Mouse (Mus musculus) limb, embryonic 12.5 days (tissue): Measurements from ENCODE around the gene Tada2a. TPM values are rescaled to one million over a fixed set of nuclear protein-coding genes. Genes with fewer than 3 reads are reported as not detected.

Source experiments
- ATAC-seq: fragments of 200-750 bp; cut with Nextera tagmentation; 2 replicates; pipeline ENCODE4 v1.8.0; 2017; ENCODE audit warnings: low read depth, moderate TSS enrichment; ENCODE audit not compliant: insufficient number of reproducible peaks, insufficient read depth, low FRiP score, low TSS enrichment
- H3K27ac ChIP-seq: fragments of 300-500 bp; sonication (generic); 2 replicates; pipeline ENCODE4 v1.5.1; 2016; ENCODE audit warnings: mild to moderate bottlenecking, moderate library complexity
- H3K27me3 ChIP-seq: fragments of 300-500 bp; sonication (generic); 2 replicates; pipeline ENCODE4 v1.6.1; 2016; ENCODE audit warnings: mild to moderate bottlenecking, moderate library complexity
- H3K36me3 ChIP-seq: fragments of 300-500 bp; sonication (generic); 2 replicates; pipeline ENCODE4 v1.6.1; 2016; ENCODE audit warnings: mild to moderate bottlenecking, moderate library complexity
- H3K4me1 ChIP-seq: fragments of 300-500 bp; sonication (generic); replicated peaks from 2 replicates; pipeline ENCODE4 v1.6.1; 2016
- H3K4me2 ChIP-seq: fragments of 300-500 bp; sonication (generic); 2 replicates; pipeline ENCODE4 v1.6.1; 2016; ENCODE audit warnings: mild to moderate bottlenecking, moderate library complexity
- H3K4me3 ChIP-seq: fragments of 300-500 bp; sonication (generic); replicated peaks from 2 replicates; pipeline ENCODE4 v1.5.1; 2016; ENCODE audit warnings: mild to moderate bottlenecking
- H3K9ac ChIP-seq: fragments of 300-500 bp; sonication (generic); replicated peaks from 2 replicates; pipeline ENCODE4 v1.6.1; 2016; ENCODE audit warnings: mild to moderate bottlenecking, moderate library complexity
- H3K9me3 ChIP-seq: fragments of 300-500 bp; sonication (generic); 2 replicates; pipeline ENCODE4 v1.6.1; 2016; ENCODE audit warnings: mild to moderate bottlenecking, moderate library complexity
- WGBS: fragments of 180-500 bp; shearing (Covaris S2); methylation state at CpG from one replicate; pipeline ENCODE4 v1.1.7; 2016; 5-methylcytosine and 5-hydroxymethylcytosine counted together
- polyA plus RNA-seq: library from polyadenylated mRNA; unstranded; fragments of >200 nt; fragmentation: Nextera tagmentation; extraction: Ambion mirVana; gene quantifications from 2 replicates; pipeline ENCODE4 v1.2.1, GENCODE M21; 2016

The Tada2a gene
- 41.2 and 41.3 TPM in 2 replicates for polyA plus RNA-seq

DNA sequence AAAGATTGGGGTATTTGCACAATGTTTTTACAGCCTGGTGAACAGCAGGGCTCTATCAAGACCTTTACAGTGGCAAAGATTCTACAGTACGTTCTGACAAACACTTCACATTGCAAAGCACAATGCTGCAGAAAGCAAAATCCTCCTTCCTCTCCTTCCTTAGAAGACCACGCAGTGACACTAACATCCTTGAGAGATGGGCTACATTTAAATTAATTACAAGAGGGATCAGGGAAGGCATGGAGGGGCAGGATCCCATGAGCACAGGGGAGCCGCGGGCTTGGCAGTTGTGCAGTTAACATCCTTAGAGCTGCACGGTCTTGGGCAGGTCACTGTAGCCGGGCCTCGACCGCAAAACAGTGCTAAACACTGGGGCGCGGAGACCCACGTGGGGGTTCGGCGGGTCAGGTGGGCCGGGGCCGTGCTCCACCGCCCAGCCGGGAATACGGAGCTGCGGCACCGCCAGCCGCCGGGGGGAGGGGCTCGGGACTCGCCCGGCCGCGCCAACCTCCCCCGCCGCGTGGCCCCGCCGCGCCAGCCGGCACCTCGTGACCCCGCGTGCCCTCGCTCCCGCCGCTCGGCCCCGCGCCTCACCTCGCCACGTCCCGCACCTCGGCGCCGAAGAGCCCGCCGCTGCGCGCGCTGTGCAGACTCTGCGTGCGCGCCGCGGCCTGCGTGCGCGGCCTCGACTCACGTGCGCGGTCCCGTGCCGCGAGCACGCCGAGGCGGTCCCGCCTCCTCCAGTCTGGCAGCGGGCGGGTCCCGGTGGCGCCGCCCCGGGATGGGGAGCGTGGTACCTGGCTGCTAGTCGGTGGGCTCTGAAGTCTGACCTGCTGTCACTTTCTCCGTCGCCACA, at the start of gene Tada2a, which contains the start of gene Acaca:
Gene Tada2a, minus strand, starts transcription at position 658 of the 856 bp plus-strand sequence.
Gene Acaca, plus strand, starts transcription at position 730 of the 856 bp plus-strand sequence.
- H3K27me3 ChIP-seq: no peaks in the 10 kb centered on the region
- no peaks in the 10 kb centered on the region for H3K9me3 ChIP-seq
- H3K4me1 ChIP-seq: 0 out of 2 replicates have a peak, but pooled peaks cover 6% of the 10 kb centered on the region
- H3K9ac ChIP-seq: peak within 1 kb of the TSS; percentile 84
- peak; percentile 83 for ATAC-seq
- H3K4me3 ChIP-seq: peak within 1 kb of the TSS; percentile 83
- WGBS: under 1% methylated on average over 80 of the region's 83 CpGs
- peak within 1 kb of the TSS; percentile 76; the same call in 1 of the 2 replicates for H3K27ac ChIP-seq
- H3K4me2 ChIP-seq: peak within 1 kb of the TSS; percentile 78
- H3K36me3 ChIP-seq: peaks cover 29% of the 10 kb centered on the region

DNA sequence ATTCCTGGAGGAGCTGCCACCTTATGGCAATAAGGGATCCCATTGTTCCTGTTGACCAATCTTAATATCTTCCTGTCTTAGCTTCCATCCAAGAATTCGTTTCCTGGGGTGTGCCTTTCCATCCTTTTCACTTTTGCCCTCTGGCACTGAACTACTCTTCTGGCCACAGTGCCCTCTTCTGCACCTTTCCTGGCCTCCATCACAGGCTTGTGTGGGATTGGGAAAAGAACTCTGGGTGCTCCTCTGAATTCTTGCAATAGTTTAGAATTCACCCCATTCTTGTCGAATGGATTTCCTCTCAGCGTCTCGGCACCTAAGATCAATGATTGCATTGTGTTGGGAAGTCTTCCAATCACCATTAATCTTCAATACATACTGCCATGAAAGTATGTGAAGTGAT, 49.2 kb upstream of the Tada2a start:
- Histone ChIP-seq H3K9ac (no peak overlapping the region), H3K4me1 (peaks cover 18% of the 10 kb centered on the region), H3K36me3 (no peaks in the 10 kb centered on the region), H3K4me2 (peak overlapping the region; percentile 70), H3K4me3 (peak overlapping the region; percentile 72), H3K27ac (no peak overlapping the region), H3K27me3 (no peaks in the 10 kb centered on the region), H3K9me3 (no peaks in the 10 kb centered on the region)
- 47% methylated on average over 4 of the region's 4 CpGs for WGBS
- no peak for ATAC-seq

DNA sequence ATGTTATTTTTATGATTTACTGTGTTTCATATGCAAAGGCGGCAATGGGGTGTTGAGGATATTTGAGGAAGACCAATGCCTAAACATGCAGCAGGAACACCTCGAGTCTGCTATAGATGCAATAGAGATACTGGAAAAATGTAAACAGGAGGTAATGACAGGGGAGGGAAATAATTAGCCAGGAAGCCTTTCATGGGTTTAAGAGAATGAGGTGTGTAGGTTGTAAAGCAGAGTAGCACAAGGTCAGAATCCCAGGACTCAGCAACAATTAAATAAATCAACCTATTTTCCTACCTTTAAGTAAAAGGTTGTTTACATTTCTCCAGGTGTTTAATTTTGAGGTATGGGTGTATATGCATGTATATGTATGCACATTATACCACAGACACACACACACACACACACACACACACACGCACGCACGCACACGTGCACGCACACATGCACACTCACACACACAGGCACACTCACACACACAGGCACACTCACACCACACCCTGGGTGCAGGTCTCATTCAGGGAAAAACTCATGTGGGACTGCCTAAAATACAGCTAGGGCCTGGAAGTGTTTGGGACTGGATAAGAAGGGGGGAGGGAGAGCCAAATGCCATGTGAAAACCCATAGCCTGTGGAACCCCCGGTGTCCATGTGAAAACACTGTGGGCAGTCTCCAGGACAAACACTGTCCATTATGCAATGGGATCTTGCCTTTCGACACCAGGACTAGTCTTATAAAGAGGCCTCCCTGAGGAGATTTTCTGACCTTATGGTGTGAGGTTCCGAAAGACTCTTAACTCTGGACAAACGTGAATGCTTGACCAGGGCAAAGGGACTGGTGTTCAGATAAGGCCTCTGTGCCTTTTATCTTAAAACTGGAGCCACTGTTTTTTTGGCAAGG, 43.4 kb upstream of the Tada2a start:
- no peak for ATAC-seq
- Histone ChIP-seq H3K4me3 (no peak overlapping the region), H3K4me1 (no peaks in the 10 kb centered on the region), H3K36me3 (no peaks in the 10 kb centered on the region), H3K4me2 (no peak overlapping the region), H3K27ac (no peak overlapping the region), H3K9ac (no peak overlapping the region), H3K9me3 (no peaks in the 10 kb centered on the region), H3K27me3 (no peaks in the 10 kb centered on the region)
- WGBS: 74% methylated on average over 11 of the region's 11 CpGs

DNA sequence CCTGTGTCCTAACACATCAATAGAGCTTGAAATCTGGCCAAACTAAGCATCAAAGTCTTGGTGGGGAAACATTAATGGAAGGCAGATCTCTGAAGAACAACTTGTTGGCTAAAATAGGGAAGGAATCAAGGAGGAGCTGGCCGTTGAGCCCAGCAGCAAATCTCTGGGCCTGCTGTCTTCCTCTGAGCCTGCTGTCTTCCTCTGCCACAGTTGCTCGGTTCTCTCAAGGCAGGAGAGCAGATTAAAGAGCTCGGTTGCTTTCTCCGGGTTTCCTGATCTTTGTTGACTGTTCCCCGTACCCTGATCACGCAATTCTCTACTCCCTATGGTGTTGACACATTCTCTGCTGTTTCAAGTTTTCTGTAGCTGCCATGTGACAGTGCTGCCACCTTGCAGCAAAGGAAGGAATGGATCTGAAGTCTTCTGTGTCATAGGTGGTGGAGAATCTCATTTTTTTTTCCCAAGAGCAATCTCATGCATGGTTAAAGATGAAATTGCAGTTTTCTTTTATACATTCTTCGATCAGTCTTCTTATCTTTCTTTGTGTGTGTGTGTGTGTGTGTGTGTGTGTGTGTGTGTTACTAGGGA, 39.4 kb upstream of the Tada2a start:
- H3K4me2 ChIP-seq: no peak overlapping the region
- H3K36me3 ChIP-seq: no peaks in the 10 kb centered on the region
- WGBS: 32% methylated on average over 7 of the region's 7 CpGs
- H3K27me3 ChIP-seq: no peaks in the 10 kb centered on the region
- no peak overlapping the region for H3K9ac ChIP-seq
- no peaks in the 10 kb centered on the region for H3K4me1 ChIP-seq
- H3K4me3 ChIP-seq: no peak overlapping the region
- no peak overlapping the region for H3K27ac ChIP-seq
- ATAC-seq: no peak
- no peaks in the 10 kb centered on the region for H3K9me3 ChIP-seq

DNA sequence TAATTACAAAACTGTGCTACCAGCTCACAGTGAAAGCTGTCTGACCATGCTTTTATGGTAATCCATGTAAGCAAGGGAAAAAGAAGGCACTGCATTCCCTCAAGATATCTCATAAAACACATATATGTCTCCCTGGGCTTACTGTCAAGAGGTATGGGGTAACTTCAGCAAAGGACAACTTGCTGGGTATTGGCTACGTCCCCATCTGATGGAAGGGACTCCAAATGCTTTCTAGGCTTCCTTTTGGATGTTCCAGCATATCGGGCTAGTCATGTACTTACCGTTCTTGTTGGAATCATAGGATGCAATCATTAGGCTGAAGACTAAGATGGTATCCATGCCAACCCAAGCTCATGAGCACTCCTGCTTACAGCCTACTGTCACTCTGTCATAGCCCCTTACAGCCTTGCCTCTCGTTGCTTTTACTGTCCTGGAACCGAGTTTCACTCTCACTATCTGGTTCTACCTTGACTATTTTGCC, 37.7 kb upstream of the Tada2a start, which contains the start of gene Gm11437:
Gene Gm11437, minus strand, starts transcription at position 431 of the 481 bp plus-strand sequence.
- H3K27me3 ChIP-seq: no peaks in the 10 kb centered on the region
- H3K9me3 ChIP-seq: no peaks in the 10 kb centered on the region
- no peak within 1 kb of the TSS for H3K27ac ChIP-seq
- H3K4me3 ChIP-seq: no peak within 1 kb of the TSS
- 81% methylated on average over 5 of the region's 5 CpGs for WGBS
- no peak within 1 kb of the TSS for H3K4me2 ChIP-seq
- no peaks in the 10 kb centered on the region for H3K4me1 ChIP-seq
- H3K9ac ChIP-seq: no peak within 1 kb of the TSS
- H3K36me3 ChIP-seq: no peaks in the 10 kb centered on the region
- no peak for ATAC-seq

DNA sequence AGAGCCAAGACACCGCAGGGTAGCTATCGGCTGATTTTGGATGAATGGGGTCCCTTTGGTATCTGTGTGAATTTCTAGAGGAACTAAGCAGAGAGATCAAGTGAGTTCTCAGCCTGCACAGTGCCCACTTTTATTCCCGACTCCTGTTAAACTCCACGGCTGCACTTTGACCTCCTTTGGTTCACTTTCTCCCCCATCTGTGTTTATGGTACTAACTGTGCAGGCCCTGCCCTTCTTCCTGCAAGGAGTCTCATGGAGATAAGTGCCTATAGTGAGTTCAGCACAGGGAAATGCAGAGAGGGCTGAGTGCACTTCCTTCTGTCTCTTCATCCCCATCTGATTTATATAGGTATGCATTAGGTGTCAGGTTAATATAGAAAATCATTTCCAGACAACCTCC, 35.2 kb upstream of the Tada2a start:
- ATAC-seq: no peak
- H3K9ac ChIP-seq: no peak overlapping the region
- H3K4me3 ChIP-seq: no peak overlapping the region
- H3K27me3 ChIP-seq: no peaks in the 10 kb centered on the region
- WGBS: 59% methylated on average over 4 of the region's 4 CpGs
- H3K4me2 ChIP-seq: no peak overlapping the region
- no peak overlapping the region for H3K27ac ChIP-seq
- no peaks in the 10 kb centered on the region for H3K9me3 ChIP-seq
- no peaks in the 10 kb centered on the region for H3K36me3 ChIP-seq
- no peaks in the 10 kb centered on the region for H3K4me1 ChIP-seq

DNA sequence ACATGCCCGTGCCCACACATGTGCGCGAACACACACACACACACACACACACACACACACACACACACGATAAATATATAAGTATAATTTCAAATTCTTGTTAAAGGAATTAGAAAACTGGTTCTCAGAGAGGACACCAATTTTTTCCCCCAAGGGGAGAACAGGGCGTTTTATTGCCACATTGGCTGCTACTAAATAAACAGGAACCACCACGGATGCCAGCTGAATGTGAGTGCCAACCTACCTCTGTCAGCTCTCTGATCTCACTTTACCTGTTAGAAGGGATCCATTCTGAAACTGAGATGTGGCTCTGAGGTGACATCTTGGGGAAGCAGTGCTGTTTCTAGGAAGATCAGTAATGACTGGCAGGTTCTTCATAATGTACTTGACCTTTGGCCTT, 34.7 kb upstream of the Tada2a start:
- Histone ChIP-seq H3K4me1 (no peaks in the 10 kb centered on the region), H3K9ac (no peak overlapping the region), H3K4me3 (no peak overlapping the region), H3K27me3 (no peaks in the 10 kb centered on the region), H3K27ac (no peak overlapping the region), H3K4me2 (no peak overlapping the region), H3K9me3 (no peaks in the 10 kb centered on the region), H3K36me3 (no peaks in the 10 kb centered on the region)
- no peak for ATAC-seq
- 85% methylated on average over 6 of the region's 6 CpGs for WGBS

DNA sequence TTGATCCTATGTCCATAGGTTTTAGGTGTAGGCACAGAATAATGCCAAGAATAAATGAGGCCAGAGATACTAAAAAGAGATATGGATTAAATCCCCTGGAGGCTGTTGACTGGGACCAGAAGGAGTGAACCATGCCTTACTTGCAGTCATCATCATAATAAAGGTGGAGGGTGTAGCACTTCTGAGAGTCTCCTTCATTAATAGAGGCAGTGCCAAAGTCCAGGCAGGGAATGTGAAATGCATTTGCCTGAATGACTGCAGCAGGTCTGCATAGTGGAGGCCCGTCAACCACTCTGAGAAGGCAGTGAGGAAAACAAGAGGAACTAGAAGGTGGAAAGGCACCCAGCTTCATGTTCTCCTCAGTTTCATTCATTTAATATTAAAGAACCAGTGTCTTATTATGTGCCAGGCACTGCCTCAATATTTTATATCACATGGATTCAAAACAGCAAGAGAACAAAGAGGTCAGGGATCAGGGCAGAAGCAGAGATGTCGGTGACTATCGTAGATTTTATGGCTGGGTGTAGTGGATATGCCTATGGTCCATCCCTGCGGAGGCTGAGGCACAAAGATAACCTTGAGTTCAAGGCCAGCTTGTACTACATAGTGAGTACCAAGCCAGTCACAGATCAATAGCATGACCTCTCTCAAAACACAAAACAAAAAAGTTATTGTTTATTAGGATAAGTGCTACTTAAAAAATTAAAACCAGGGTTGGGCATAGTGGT, 27.3 kb upstream of the Tada2a start:
- Histone ChIP-seq H3K36me3 (no peaks in the 10 kb centered on the region), H3K9me3 (no peaks in the 10 kb centered on the region), H3K4me2 (no peak overlapping the region), H3K9ac (no peak overlapping the region), H3K4me3 (no peak overlapping the region), H3K27ac (no peak overlapping the region), H3K27me3 (no peaks in the 10 kb centered on the region), H3K4me1 (no peaks in the 10 kb centered on the region)
- no peak for ATAC-seq
- WGBS: 88% methylated on average over 4 of the region's 4 CpGs

DNA sequence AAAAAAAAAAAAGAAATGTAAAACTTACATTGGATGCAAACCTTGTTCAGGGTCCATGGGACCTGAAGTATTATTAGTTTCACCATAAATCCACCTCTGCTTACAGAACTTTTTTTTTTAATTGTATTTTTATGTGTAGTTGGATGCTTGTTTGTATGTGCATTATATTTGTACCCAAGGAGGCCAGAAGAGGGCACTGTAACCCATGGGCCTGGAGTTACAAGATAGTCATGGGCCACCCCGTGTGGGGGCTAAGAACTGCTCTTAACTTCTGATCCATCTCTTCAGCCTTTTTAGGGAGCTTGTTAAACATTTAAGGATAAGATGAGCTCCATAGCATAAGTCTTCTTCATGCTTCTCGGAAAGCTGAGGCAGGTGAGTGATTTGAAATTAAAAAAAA, 21.5 kb upstream of the Tada2a start:
- H3K36me3 ChIP-seq: no peaks in the 10 kb centered on the region
- 64% methylated on average over 2 of the region's 2 CpGs for WGBS
- no peak overlapping the region for H3K27ac ChIP-seq
- H3K4me3 ChIP-seq: no peak overlapping the region
- no peaks in the 10 kb centered on the region for H3K4me1 ChIP-seq
- H3K9me3 ChIP-seq: no peaks in the 10 kb centered on the region
- no peaks in the 10 kb centered on the region for H3K27me3 ChIP-seq
- H3K4me2 ChIP-seq: no peak overlapping the region
- ATAC-seq: no peak
- H3K9ac ChIP-seq: no peak overlapping the region

DNA sequence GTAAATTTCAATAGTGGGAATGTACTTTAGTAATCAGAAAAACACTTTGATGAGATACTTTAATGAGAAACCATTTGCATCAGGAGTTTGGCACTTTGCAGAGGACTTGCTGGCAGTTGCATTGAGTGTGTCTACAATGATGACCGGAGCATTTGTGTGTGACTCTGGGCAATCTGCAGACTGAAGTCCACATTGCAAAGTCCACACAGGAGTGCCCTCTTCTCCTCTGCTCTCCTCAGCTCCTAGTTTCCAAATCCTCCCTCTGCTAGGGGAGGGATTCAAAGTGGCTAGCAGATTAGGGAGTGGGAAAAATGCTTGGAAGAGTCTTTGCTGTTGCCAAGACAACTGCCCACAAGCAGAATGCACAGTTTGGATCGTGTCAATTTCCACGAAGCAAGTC, 16.7 kb upstream of the Tada2a start:
- no peak overlapping the region for H3K9ac ChIP-seq
- ATAC-seq: no peak
- H3K27ac ChIP-seq: no peak overlapping the region
- no peak overlapping the region for H3K4me3 ChIP-seq
- H3K36me3 ChIP-seq: no peaks in the 10 kb centered on the region
- H3K27me3 ChIP-seq: no peaks in the 10 kb centered on the region
- WGBS: 70% methylated on average over 3 of the region's 3 CpGs
- no peaks in the 10 kb centered on the region for H3K9me3 ChIP-seq
- H3K4me1 ChIP-seq: no peaks in the 10 kb centered on the region
- H3K4me2 ChIP-seq: no peak overlapping the region
